Mouse (Mus musculus) natural killer cell, adult 2 months (primary cell): ENCODE measurements around the gene Wfdc5.

Experiments used
- DNase-seq, 2 experiments: peaks; one replicate each; pipeline ENCODE4 v3.0.0; 2022; ENCODE audit warnings: low spot score in 2 of 2

The Wfdc5 gene

DNA sequence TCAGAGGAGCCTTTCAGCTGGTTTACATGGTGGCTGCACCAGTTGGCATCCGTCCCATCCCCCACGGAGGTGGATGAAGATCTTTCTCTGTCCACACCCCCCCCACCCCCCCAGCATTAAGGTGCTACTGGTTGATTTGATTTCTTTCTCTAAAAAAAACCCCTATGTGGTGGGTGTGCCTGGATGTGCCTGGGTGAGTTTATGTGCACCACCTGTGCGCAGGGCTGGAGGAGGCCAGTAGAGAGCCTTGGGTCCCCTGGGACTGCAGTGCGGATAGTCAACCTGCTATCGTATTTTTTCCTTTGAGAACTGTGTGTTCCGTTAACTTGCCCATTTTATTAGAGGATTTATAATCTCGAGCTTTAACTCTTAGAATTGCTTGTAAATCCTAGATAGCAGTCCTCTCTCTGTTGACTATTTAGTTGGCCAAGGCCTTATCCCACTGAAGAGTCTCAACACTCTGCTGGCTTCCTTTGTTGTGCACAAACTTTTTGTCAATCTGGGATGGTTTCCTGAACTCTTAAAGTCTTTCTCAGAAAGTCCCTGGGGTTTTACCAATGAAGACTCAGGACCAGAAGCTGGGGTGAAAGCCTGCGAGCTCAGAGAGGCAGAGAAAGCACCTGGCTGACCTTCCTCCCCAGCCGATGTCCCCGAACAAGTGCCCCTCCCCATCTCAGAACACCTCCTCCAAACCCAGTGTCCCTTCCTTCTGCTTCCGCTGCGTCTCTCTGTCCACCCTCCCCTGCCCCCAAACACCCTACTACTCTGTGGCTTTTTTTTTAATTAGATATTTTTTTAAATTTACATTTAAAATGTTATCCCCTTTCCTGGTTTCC lies 53.7 kb downstream of the Wfdc5 start:
- peak in 1 of 2 experiments; percentile 48 for DNase-seq

DNA sequence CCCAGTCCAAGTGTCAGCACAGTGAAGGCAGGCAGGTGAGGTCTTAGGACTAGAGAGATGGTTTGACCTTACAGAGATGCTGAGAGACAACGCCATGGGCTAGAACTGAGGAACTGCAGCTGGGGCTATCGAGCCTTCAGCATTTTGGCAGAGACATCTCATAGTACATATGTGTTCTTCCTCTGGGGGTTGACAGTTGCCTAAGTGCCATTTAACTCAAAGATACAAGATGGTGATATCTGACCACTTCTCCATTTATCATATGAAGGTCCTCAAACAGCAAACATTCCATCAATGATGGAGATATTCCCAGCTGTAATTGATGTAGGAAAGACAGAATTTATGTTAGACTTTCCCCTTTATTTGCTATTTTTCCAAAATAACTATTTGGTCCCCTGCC lies 55.2 kb downstream of the Wfdc5 start:
- no peak for DNase-seq

DNA sequence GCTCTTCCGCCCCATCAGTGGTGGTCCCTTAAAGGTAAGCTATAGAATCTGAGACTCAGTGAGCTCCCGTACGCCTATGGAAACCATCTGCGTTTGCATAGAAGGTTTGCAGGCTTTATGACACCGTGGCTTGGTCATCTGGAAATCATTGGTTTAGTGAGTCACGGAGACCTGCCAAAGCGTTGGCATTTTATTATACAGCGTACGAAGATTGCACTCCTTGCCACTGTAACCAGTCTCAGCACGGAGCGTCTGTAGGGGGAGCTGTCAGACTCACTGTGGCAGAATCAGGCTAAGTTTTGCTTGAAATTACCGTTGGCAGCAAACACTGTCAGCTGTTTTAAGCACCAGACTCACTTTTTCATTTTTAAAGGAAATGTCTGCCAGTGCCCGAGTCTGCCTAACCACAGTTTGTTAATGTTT lies 56.0 kb downstream of the Wfdc5 start:
- DNase-seq = no peak
